Mouse (Mus musculus) adrenal gland, adult 18-20 months (tissue): ENCODE measurements around the gene Eif4a3. TPM values are rescaled to one million over a fixed set of nuclear protein-coding genes. Genes with fewer than 3 reads are reported as not detected.
"Not testable (repeated sequence)": the region's sequence is repeated elsewhere in the genome, so short reads cannot be mapped to it uniquely, and the experiment has no call there.

ENCODE experiments used
- DNase-seq, 2 experiments: peaks; one replicate each; pipeline ENCODE4 v3.0.0; 2021 to 2022; ENCODE audit warnings: low spot score in 2 of 2
- total RNA-seq, 2 experiments: library from RNA; stranded (reverse); gene quantifications; 1 replicate in 1 of 2; 2 replicates in 1 of 2; pipeline ENCODE4 v1.2.3; 2021

Eif4a3 gene
- total RNA-seq, 2 experiments from 2014 or later = 130 to 134 TPM

DNA sequence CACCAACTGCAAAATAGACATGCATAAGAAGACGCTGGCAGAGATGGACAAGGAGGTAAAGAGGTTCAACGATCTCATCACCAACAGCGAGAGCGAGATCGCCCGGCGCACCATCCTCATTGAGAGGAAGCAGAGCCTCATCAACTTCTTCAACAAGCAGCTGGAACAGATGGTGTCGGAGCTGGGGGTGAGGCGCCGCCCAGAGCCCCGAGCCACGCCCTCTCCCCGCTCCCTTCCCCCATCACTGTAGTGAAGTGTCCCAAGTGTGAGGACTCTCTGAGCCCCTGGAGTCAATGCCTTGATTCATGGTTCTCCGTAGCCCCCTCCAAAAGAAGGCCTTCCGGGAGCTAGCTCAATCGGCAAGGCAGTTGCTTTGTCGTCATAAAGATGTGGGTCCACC is 48.9 kb downstream of the Eif4a3 start:
- no peak for DNase-seq

DNA sequence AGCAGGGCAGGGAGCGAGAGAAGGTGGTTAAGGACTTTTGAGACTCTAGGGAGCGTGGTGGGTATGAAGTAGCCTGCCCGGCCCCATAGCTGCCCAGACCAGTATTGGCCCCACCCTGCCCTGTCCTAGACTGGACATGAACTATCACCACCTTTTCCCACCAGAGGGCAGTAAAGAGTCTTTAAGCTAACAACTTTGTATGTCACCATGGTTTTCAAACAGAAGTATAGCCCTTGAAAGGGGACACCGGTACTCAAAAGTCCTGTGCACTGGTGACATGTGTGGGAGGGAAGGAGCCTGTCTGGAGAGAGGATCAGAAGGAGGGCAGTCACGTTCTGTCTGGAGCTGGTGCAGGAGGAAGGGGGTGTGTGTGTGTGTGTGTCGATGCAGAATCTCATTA is 50.9 kb downstream of the Eif4a3 start:
- peak; percentile 33 to 43 for DNase-seq

DNA sequence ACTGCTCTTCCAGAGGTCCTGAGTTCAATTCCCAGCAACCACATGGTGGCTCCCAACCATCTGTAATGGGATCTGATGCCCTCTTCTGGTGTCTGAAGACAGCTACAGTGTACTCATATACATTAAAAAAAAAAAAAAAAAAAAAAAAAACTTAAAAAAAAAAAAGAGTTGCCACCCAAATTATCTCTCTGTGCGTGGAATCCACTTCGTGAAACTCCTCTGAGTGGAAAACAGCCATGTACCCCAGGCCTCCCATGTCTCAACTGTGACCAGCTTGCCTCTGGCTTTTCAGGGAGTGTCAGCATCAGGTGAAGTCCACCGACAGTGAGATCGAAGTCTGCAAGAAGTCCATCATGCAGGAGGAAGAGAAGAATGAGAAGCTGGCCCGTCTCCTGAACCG is 54.3 kb downstream of the Eif4a3 start:
- DNase-seq = not testable (repeated sequence)

DNA sequence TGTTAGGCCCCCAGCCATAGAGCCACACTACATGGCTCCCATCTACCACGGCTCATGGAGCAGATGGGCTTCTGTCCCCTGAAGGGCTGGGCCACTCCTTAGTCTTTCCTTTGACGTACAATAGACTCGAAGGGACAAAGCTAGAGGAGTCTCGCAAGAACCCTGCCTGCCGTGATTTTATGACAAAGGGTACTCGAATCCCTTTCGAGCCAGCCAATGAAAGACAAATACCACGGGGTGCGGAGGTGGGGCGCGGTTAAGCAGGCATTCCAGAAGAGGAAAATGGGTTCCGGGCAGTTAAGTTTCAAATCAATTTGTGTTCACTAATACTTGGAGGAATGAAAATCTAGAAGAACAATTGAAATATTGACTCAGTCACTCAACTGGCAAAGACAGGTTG is 60.4 kb downstream of the Eif4a3 start:
- DNase-seq = no peak

Other genes with a start within 250 kb of the Eif4a3 start
- gene Cbx4, start 213.9 kb downstream of the Eif4a3 start, total RNA-seq = 100 to 1,000 TPM; 115 to 163 TPM
- gene Tbc1d16, start 71.6 kb downstream of the Eif4a3 start, total RNA-seq = 10 to 100 TPM; 17.7 to 30.8 TPM
- 1 to 10 TPM; 1.2 to 1.3 TPM for gene Ccdc40, start 71.5 kb downstream of the Eif4a3 start, total RNA-seq
- 100 to 1,000 TPM; 106 to 107 TPM for gene Gaa, start 32.2 kb downstream of the Eif4a3 start, total RNA-seq
- under 1 TPM in 1 of 2 experiments, not detected in 1; 0.19 TPM for gene Card14, start 7.7 kb upstream of the Eif4a3 start, total RNA-seq
- 10 to 100 TPM; 11.5 to 17.0 TPM for gene Sgsh, start 55.4 kb upstream of the Eif4a3 start, total RNA-seq
- 1 to 10 TPM; 4.8 to 4.9 TPM for gene Slc26a11, start 55.5 kb upstream of the Eif4a3 start, total RNA-seq
- gene Rnf213, start 93.0 kb upstream of the Eif4a3 start, total RNA-seq = 10 to 100 TPM; 19.1 to 20.6 TPM
- 10 to 100 TPM; 14.4 to 15.6 TPM for gene Endov, start 191.3 kb upstream of the Eif4a3 start, total RNA-seq
- gene Nptx1, start 247.7 kb upstream of the Eif4a3 start, total RNA-seq = 1 to 10 TPM; 2.7 to 4.6 TPM